ENCODE assay signal across 27 mouse cellular contexts in genomic region chr1:156454384-156454783, GRCm38 (mm10). TPM values are rescaled to one million over a fixed set of nuclear protein-coding genes. Genes with fewer than 3 reads are reported as not detected.
DNase-seq lines count a peak whose midpoint lies in the region; ATAC-seq and TF ChIP-seq lines count a peak whose summit lies in the region.
"Had no signal": no experiment of that assay in that cellular context is flagged by ENCODE, and none has a peak within 500 bp of the region (broad histone marks: within the 10 kb centered on the region; RNA-seq: fewer than 3 reads in every experiment).

No protein-coding gene starts in this region.

- no peak for DNase-seq in heart, adult 18-20 months
- DNase-seq in CD4-positive, CD25-positive, alpha-beta regulatory T cell, adult 2 months (ENCODE audit: low read depth, low spot score), result peak; percentile 33
- peak; percentile 48 for DNase-seq in R1 (ENCODE audit: low read depth, low spot score)
- no peak for DNase-seq in kidney, postnatal 10 days
- no peak for DNase-seq in left cerebral cortex, postnatal 10 days (ENCODE audit: extremely low spot score in 1 of 2, low spot score in 2 of 2)
- DNase-seq: adrenal gland, adult 8-10 months; cerebellum, adult 2 months; cerebellum, postnatal 25 days; embryo, embryonic 11 days; gastrocnemius, postnatal 10 days; kidney, adult 2 months; liver, postnatal 0 days; thymus, postnatal 14 days had no signal

- no peak for ATAC-seq in heart, embryonic 13.5 days (ENCODE audit: extremely low read depth, insufficient number of reproducible peaks, low FRiP score, low TSS enrichment)
- ATAC-seq: forebrain, embryonic 14.5 days; hindbrain, postnatal 0 days; liver, postnatal 0 days; lung, postnatal 0 days; Patski had no signal

- WGBS in heart, embryonic 13.5 days, result 41% methylated on average over 7 of the region's 7 CpGs
- WGBS in olfactory bulb, adult 2 months, result 30% methylated on average over 7 of the region's 7 CpGs

- intact Hi-C loops in left cerebral cortex, postnatal 10 days (cut with DNase I), result no loop called here

- H3K4me1 ChIP-seq in heart, embryonic 13.5 days, result peaks cover 26% of the 10 kb centered on the region
- peaks cover 6% of the 10 kb centered on the region; the same call in 1 of the 2 replicates for H3K4me1 ChIP-seq in olfactory bulb, adult 2 months (ENCODE audit: control insufficient read depth, insufficient read depth, low read length)
- H3K4me1 ChIP-seq: limb, embryonic 12.5 days had no signal

- TF ChIP-seq POLR2A in olfactory bulb, adult 2 months (IDR thresholded peaks at IDR 0.05; ENCODE audit: insufficient read depth, low read depth, low read length), result no peak

- H3K27me3 ChIP-seq in heart, embryonic 13.5 days (replicated peaks), result no peaks in the 10 kb centered on the region
- H3K27me3 ChIP-seq: embryonic facial prominence, embryonic 13.5 days; limb, embryonic 12.5 days; Patski had no signal

- H3K4me2 ChIP-seq in heart, embryonic 13.5 days, result no peak overlapping the region
- H3K4me2 ChIP-seq: embryonic facial prominence, embryonic 13.5 days; limb, embryonic 12.5 days; liver, embryonic 11.5 days had no signal

- H3K9me3 ChIP-seq in heart, embryonic 13.5 days, result no peaks in the 10 kb centered on the region
- H3K9me3 ChIP-seq: embryonic facial prominence, embryonic 13.5 days; hindbrain, embryonic 10.5 days; limb, embryonic 12.5 days; midbrain, embryonic 10.5 days had no signal

- no peak overlapping the region for H3K9ac ChIP-seq in heart, embryonic 13.5 days
- H3K9ac ChIP-seq: embryonic facial prominence, embryonic 13.5 days; limb, embryonic 12.5 days; liver, postnatal 0 days had no signal

- H3K36me3 ChIP-seq in heart, embryonic 13.5 days, result peaks cover 31% of the 10 kb centered on the region

- H3K4me3 ChIP-seq in heart, embryonic 13.5 days, result no peak overlapping the region
- H3K4me3 ChIP-seq in olfactory bulb, adult 2 months (ENCODE audit: insufficient read depth, low read depth, low read length), result no peak overlapping the region
- H3K4me3 ChIP-seq: embryonic facial prominence, embryonic 13.5 days; hindbrain, embryonic 10.5 days; limb, embryonic 12.5 days; midbrain, embryonic 10.5 days had no signal

- peak overlapping the region; percentile 39; the same call in 1 of the 2 replicates for H3K27ac ChIP-seq in heart, embryonic 13.5 days (replicated peaks)
- 0 out of 2 replicates have a peak overlapping the region, but pooled peaks have one; percentile 17 for H3K27ac ChIP-seq in olfactory bulb, adult 2 months (ENCODE audit: insufficient read depth, low read depth, low read length)
- H3K27ac ChIP-seq: embryonic facial prominence, embryonic 13.5 days; hindbrain, embryonic 10.5 days; hindbrain, postnatal 0 days; kidney, postnatal 0 days; limb, embryonic 12.5 days; midbrain, embryonic 10.5 days had no signal

- no peak for TF ChIP-seq CTCF in olfactory bulb, adult 2 months (IDR thresholded peaks at IDR 0.05; ENCODE audit: insufficient read depth, low read depth, low read length)

RNA-seq across cellular contexts. Expression of gene Soat1, which starts 19.7 kb away (rescaled TPM):
- 33.1 and 36.3 TPM in 2 replicates for polyA plus RNA-seq in heart, embryonic 13.5 days (2015; fragmentation: Nextera tagmentation; extraction: Ambion mirVana)
- total RNA-seq in heart, adult 18-20 months (2021), result 10 to 100 TPM in 1 of 2 experiments, 1 to 10 TPM in 1; 8.2 to 11.9 TPM
- 319 TPM in 1 of 2 replicates, not detected in the other for polyA plus RNA-seq in olfactory bulb, adult 2 months (2012; ENCODE audit: insufficient read depth, insufficient read length, low replicate concordance, missing spikeins)
- 10 to 100 TPM; 26.0 to 33.8 TPM for total RNA-seq in left cerebral cortex, postnatal 10 days (2021)

RNA-seq across cellular contexts. Expression of gene Axdnd1, which starts 33.4 kb away (rescaled TPM):
- polyA plus RNA-seq in heart, embryonic 13.5 days (2015; fragmentation: Nextera tagmentation; extraction: Ambion mirVana), result 0.09 and 0.27 TPM in 2 replicates
- not detected for total RNA-seq in heart, adult 18-20 months (2021)
- not detected in 2 replicates for polyA plus RNA-seq in olfactory bulb, adult 2 months (2012; ENCODE audit: insufficient read depth, insufficient read length, low replicate concordance, missing spikeins)
- total RNA-seq in left cerebral cortex, postnatal 10 days (2021), result under 1 TPM; 0.34 to 0.45 TPM
- total RNA-seq: midbrain, postnatal 0 days had no signal
- polyA plus RNA-seq: kidney, adult 2 months; liver, postnatal 0 days; spleen, adult 2 months had no signal

Comparison
In these comparisons a context has a peak if more than half of its experiments do, and no peak if none do; other contexts are left out.
1. DNase-seq: peak in CD4-positive, CD25-positive, alpha-beta regulatory T cell, adult 2 months (single experiment) and R1 (single experiment); none in heart, adult 18-20 months (0 of 2), kidney, postnatal 10 days (single experiment) and left cerebral cortex, postnatal 10 days (0 of 2).